Mouse (Mus musculus) heart, embryonic 10.5 days (tissue): ENCODE data around the gene Btbd35f26. TPM values are rescaled to one million over a fixed set of nuclear protein-coding genes. Genes with fewer than 3 reads are reported as not detected.
"Not testable (repeated sequence)": the region's sequence is repeated elsewhere in the genome, so short reads cannot be mapped to it uniquely, and the experiment has no call there.

Source experiments
- DNase-seq: peaks from one replicate; pipeline ENCODE4 v3.0.0-alpha.2; 2017; ENCODE audit warnings: low spot score
- H3K27ac ChIP-seq: fragments of 300-500 bp; sonication (generic); 2 replicates; pipeline ENCODE4 v1.5.1; 2016; ENCODE audit warnings: mild to moderate bottlenecking
- H3K27me3 ChIP-seq: fragments of 300-500 bp; sonication (generic); 2 replicates; pipeline ENCODE4 v1.6.1; 2016; ENCODE audit warnings: mild to moderate bottlenecking; ENCODE audit not compliant: poor library complexity, insufficient read depth, severe bottlenecking
- H3K36me3 ChIP-seq: fragments of 300-500 bp; sonication (generic); 2 replicates; pipeline ENCODE4 v1.6.1; 2016; ENCODE audit warnings: mild to moderate bottlenecking, moderate library complexity
- H3K4me1 ChIP-seq: fragments of 300-500 bp; sonication (generic); 2 replicates; pipeline ENCODE4 v1.6.1; 2016; ENCODE audit warnings: mild to moderate bottlenecking
- H3K4me3 ChIP-seq: fragments of 300-500 bp; sonication (generic); 2 replicates; pipeline ENCODE4 v1.5.1; 2016; ENCODE audit warnings: mild to moderate bottlenecking, moderate library complexity
- H3K9me3 ChIP-seq: fragments of 300-500 bp; sonication (generic); 2 replicates; pipeline ENCODE4 v1.6.1; 2016; ENCODE audit warnings: mild to moderate bottlenecking, moderate library complexity
- WGBS: fragments of 180-500 bp; shearing (Covaris S2); methylation state at CpG from one replicate; pipeline ENCODE4 v1.1.7; 2016; 5-methylcytosine and 5-hydroxymethylcytosine counted together
- polyA plus RNA-seq: library from polyadenylated mRNA; unstranded; fragments of >200 nt; fragmentation: Nextera tagmentation; extraction: Ambion mirVana; gene quantifications from 2 replicates; pipeline ENCODE4 v1.2.1, GENCODE M21; 2016

The Btbd35f26 gene
- not detected in 2 replicates for polyA plus RNA-seq

- not testable (repeated sequence) for H3K9me3 ChIP-seq, DNase-seq, H3K36me3 ChIP-seq, H3K27ac ChIP-seq, H3K4me1 ChIP-seq, H3K27me3 ChIP-seq, H3K4me3 ChIP-seq
- WGBS = no CpG with 5 or more reads among the region's 4 CpGs
These were observed at the start of gene Btbd35f26 for GRCm38 (mm10) chrX:31336154-31336553. Gene Btbd35f26, plus strand, starts transcription at chrX:31336454.

GRCm38 (mm10) chrX:31341924-31342323 is 5.7 kb downstream of the Btbd35f26 start:
- H3K27me3 ChIP-seq, H3K4me3 ChIP-seq, H3K36me3 ChIP-seq, H3K9me3 ChIP-seq, DNase-seq, H3K27ac ChIP-seq, H3K4me1 ChIP-seq: not testable (repeated sequence)
- WGBS = 84% methylated on average over 3 of the region's 4 CpGs

GRCm38 (mm10) chrX:31383818-31384217 is 47.6 kb downstream of the Btbd35f26 start, which contains the start of gene Btbd35f19:
Gene Btbd35f19, minus strand, starts transcription at chrX:31383918.
- not testable (repeated sequence) for H3K27me3 ChIP-seq, H3K4me1 ChIP-seq, H3K27ac ChIP-seq, H3K9me3 ChIP-seq, DNase-seq, H3K4me3 ChIP-seq, H3K36me3 ChIP-seq
- no CpG with 5 or more reads among the region's 4 CpGs for WGBS

Other genes with a start within 250 kb of the Btbd35f26 start
- not detected in 2 replicates for gene Btbd35f29, start 218.8 kb upstream of the Btbd35f26 start, polyA plus RNA-seq
- not detected in 2 replicates for gene Spin2f, start 82.6 kb upstream of the Btbd35f26 start, polyA plus RNA-seq
- gene Btbd35f19, start 47.5 kb downstream of the Btbd35f26 start, polyA plus RNA-seq = not detected in 2 replicates
- gene Gm21883, start 237.8 kb downstream of the Btbd35f26 start, polyA plus RNA-seq = not detected in 2 replicates